In genomic region chr14:19764331-19764730, GRCm38 (mm10) we compare ENCODE assay signal across 13 mouse cellular contexts. TPM values are rescaled to one million over a fixed set of nuclear protein-coding genes. Genes with fewer than 3 reads are reported as not detected.
"Had no signal": no experiment of that assay in that cellular context is flagged by ENCODE, and none has a peak within 500 bp of the region (broad histone marks: within the 10 kb centered on the region; RNA-seq: fewer than 3 reads in every experiment).

No protein-coding gene starts in this region.

- H3K27ac ChIP-seq: left cerebral cortex, adult 2 months; limb, embryonic 15.5 days; neural tube, embryonic 12.5 days had no signal

- H3K4me2 ChIP-seq: limb, embryonic 15.5 days; neural tube, embryonic 12.5 days had no signal

- ATAC-seq: inflammation-experienced regulatory T-cells, adult 6 months had no signal

- H3K36me3 ChIP-seq: neural tube, embryonic 12.5 days had no signal

- H3K9me3 ChIP-seq: limb, embryonic 15.5 days; midbrain, embryonic 10.5 days; neural tube, embryonic 12.5 days had no signal

- H3K9ac ChIP-seq: limb, embryonic 15.5 days; neural tube, embryonic 12.5 days had no signal

- H3K4me3 ChIP-seq: left cerebral cortex, adult 2 months; limb, embryonic 15.5 days; midbrain, embryonic 10.5 days; neural tube, embryonic 12.5 days had no signal

- H3K27me3 ChIP-seq: limb, embryonic 15.5 days; neural tube, embryonic 12.5 days had no signal

- DNase-seq: kidney, adult 11 months; kidney, adult 9 months; lung, adult 18-20 months; midbrain, embryonic 14.5 days; spleen, adult 18-20 months; thymus, adult 18-20 months; thymus, postnatal 14 days had no signal

RNA-seq across cellular contexts. Expression of gene Nid2, which starts 13.3 kb away (rescaled TPM):
- total RNA-seq: neutrophil, adult 5-6 weeks had no signal
